Mouse (Mus musculus) liver, embryonic 15.5 days (tissue): ENCODE results near the gene Gm45808. TPM values are rescaled to one million over a fixed set of nuclear protein-coding genes. Genes with fewer than 3 reads are reported as not detected.
"Not testable (repeated sequence)": the region's sequence is repeated elsewhere in the genome, so short reads cannot be mapped to it uniquely, and the experiment has no call there.

Experiments
- ATAC-seq: fragments of 200-750 bp; cut with Nextera tagmentation; 2 replicates; pipeline ENCODE4 v1.8.0; 2017; ENCODE audit warnings: moderate number of reproducible peaks, mild to moderate bottlenecking, moderate library complexity; ENCODE audit not compliant: insufficient read depth
- H3K27ac ChIP-seq: fragments of 300-500 bp; sonication (generic); replicated peaks from 2 replicates; pipeline ENCODE4 v1.5.1; 2015; ENCODE audit warnings: mild to moderate bottlenecking, inconsistent platforms
- H3K27me3 ChIP-seq: fragments of 300-500 bp; sonication (generic); 2 replicates; pipeline ENCODE4 v1.6.1; 2015; ENCODE audit warnings: mild to moderate bottlenecking, inconsistent platforms
- H3K36me3 ChIP-seq: fragments of 300-500 bp; sonication (generic); replicated peaks from 2 replicates; pipeline ENCODE4 v1.6.1; 2015; ENCODE audit warnings: moderate library complexity, mild to moderate bottlenecking, inconsistent platforms
- H3K4me1 ChIP-seq: fragments of 300-500 bp; sonication (generic); replicated peaks from 2 replicates; pipeline ENCODE4 v1.6.1; 2015; ENCODE audit warnings: inconsistent platforms
- H3K4me2 ChIP-seq: fragments of 300-500 bp; sonication (generic); 2 replicates; pipeline ENCODE4 v1.6.1; 2015; ENCODE audit warnings: moderate library complexity, mild to moderate bottlenecking, inconsistent platforms
- H3K4me3 ChIP-seq: fragments of 300-500 bp; sonication (generic); replicated peaks from 2 replicates; pipeline ENCODE4 v1.5.1; 2015; ENCODE audit warnings: mild to moderate bottlenecking, inconsistent platforms
- H3K9ac ChIP-seq: fragments of 300-500 bp; sonication (generic); 2 replicates; pipeline ENCODE4 v1.6.1; 2015; ENCODE audit warnings: moderate library complexity, mild to moderate bottlenecking, inconsistent platforms
- H3K9me3 ChIP-seq: fragments of 300-500 bp; sonication (generic); replicated peaks from 2 replicates; pipeline ENCODE4 v1.6.1; 2016; ENCODE audit warnings: inconsistent platforms
- WGBS: fragments of 180-500 bp; shearing (Covaris S2); methylation state at CpG from one replicate; pipeline ENCODE4 v1.1.7; 2015; ENCODE audit warnings: mixed read lengths; ENCODE audit not compliant: insufficient replicate concordance; 5-methylcytosine and 5-hydroxymethylcytosine counted together
- polyA plus RNA-seq: library from polyadenylated mRNA; unstranded; fragments of >200 nt; fragmentation: Nextera tagmentation; extraction: Ambion mirVana; gene quantifications from 2 replicates; pipeline ENCODE4 v1.2.1, GENCODE M21; 2015

Gene Gm45808
- polyA plus RNA-seq, 1 experiment from 2014 or later: not detected

DNA sequence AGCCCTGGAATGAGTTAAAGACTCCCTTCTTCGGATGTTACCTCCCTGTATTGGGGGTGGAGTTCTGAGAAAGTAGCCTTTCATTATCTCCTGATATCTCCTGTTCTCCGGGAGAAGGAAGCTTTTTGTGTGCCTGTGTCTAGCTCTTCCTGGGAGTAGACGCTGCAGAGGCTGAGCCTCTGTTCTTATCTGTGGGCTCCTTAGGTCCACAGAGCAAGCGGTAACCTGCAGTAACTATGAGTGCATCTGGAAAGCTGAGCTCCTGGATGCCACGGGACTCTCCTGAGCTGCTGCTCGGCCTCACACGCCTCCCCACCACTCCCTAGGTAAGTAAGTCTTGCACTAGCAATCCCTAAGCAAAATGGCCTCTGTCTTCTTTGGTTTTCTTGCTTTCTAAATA is 453 bp downstream of the Gm45808 start:
- no peaks in the 10 kb centered on the region for H3K36me3 ChIP-seq
- 0 out of 2 replicates have a peak overlapping the region, but pooled peaks have one; percentile 10 for H3K4me2 ChIP-seq
- no peak overlapping the region for H3K27ac ChIP-seq
- H3K9me3 ChIP-seq: no peaks in the 10 kb centered on the region
- ATAC-seq: no peak
- 14% methylated on average over 7 of the region's 7 CpGs for WGBS
- peaks cover 67% of the 10 kb centered on the region for H3K4me1 ChIP-seq
- no peaks in the 10 kb centered on the region for H3K27me3 ChIP-seq
- no peak overlapping the region for H3K9ac ChIP-seq
- no peak overlapping the region for H3K4me3 ChIP-seq

DNA sequence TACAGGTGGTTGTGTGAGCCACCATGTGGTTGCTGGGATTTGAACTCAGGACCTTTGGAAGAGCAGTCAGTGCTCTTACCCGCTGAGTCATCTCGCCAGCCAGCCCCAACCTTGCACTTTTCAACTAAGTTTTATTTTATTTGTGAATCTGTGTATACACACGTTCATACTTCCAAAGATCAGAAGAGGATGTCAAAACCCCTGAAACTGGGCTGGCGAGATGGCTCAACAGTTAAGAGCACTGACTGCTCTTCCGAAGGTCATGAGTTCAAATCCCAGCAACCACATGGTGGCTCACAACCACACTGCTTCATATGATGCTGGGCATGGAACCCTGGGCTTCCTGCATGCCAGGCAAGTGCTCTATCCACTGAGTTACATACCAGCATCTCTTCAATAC is 1.6 kb downstream of the Gm45808 start:
- not testable (repeated sequence) for ATAC-seq, H3K4me3 ChIP-seq, H3K36me3 ChIP-seq, H3K9ac ChIP-seq, H3K9me3 ChIP-seq, H3K27me3 ChIP-seq, H3K4me2 ChIP-seq, H3K27ac ChIP-seq
- 83% methylated on average over 5 of the region's 5 CpGs for WGBS
- H3K4me1 ChIP-seq: peaks cover 55% of the 10 kb centered on the region

DNA sequence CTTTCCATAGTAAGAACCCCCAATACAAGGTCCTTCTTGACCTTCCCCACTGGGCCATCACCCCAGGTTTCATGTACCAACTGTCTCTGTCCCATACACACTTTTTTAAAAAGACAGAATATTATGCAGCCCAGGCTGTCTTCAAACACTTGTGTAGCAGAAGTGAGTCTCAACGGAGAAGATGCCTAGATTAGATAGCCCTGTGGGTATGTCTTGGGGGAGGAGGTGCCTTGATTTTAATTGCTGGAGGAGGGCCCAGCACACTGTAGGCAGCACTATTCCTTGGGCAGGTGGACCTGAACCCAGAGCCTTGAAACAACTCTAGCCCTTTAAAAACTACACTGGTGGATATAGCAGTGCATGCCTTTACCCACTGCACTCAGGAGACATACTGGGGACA is 4.4 kb downstream of the Gm45808 start:
- Histone ChIP-seq H3K36me3 (0 out of 2 replicates have a peak, but pooled peaks cover 6% of the 10 kb centered on the region), H3K4me2 (no peak overlapping the region), H3K27me3 (no peaks in the 10 kb centered on the region), H3K4me3 (no peak overlapping the region), H3K4me1 (peaks cover 32% of the 10 kb centered on the region), H3K27ac (no peak overlapping the region), H3K9ac (no peak overlapping the region), H3K9me3 (no peaks in the 10 kb centered on the region)
- ATAC-seq: no peak
- WGBS: 12% methylated on average over 1 of the region's 1 CpGs

DNA sequence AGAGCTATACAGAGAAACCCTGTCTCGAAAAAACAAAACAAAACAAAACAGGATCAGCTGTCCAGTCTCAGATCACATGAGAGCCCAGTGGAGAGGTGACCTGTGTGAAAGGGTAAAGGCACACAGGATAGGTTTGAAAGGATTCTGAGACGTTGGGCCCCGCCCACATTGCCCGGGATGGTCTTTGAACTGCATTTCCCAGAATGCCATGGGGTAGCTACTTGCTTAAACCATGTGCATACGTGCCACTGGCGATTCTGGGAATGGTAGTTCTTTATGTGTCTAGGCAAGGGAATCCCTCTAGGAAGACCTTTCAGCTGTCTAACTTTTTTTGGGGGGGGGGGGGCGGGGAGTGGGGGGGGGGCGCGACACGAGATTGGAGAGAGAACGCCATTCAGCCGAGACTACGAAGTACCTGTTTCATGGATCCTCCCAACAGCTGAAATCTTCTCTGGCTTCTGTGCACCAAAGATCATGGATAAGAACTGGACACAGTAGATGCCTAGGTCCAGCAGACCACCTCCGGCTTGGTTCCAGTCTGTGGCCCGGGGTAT is 5.2 kb downstream of the Gm45808 start, which contains the start of gene Tulp2:
Gene Tulp2, plus strand, starts transcription at position 504 of the 554 bp plus-strand sequence.
- Histone ChIP-seq H3K9ac (no peak within 1 kb of the TSS), H3K4me3 (no peak within 1 kb of the TSS), H3K9me3 (no peaks in the 10 kb centered on the region), H3K27ac (no peak within 1 kb of the TSS), H3K36me3 (0 out of 2 replicates have a peak, but pooled peaks cover 6% of the 10 kb centered on the region), H3K4me1 (peaks cover 32% of the 10 kb centered on the region), H3K27me3 (no peaks in the 10 kb centered on the region), H3K4me2 (no peak within 1 kb of the TSS; the same call in 1 of the 2 replicates)
- peak; percentile 51; the same call in 1 of the 2 replicates for ATAC-seq
- WGBS: 36% methylated on average over 15 of the region's 15 CpGs

DNA sequence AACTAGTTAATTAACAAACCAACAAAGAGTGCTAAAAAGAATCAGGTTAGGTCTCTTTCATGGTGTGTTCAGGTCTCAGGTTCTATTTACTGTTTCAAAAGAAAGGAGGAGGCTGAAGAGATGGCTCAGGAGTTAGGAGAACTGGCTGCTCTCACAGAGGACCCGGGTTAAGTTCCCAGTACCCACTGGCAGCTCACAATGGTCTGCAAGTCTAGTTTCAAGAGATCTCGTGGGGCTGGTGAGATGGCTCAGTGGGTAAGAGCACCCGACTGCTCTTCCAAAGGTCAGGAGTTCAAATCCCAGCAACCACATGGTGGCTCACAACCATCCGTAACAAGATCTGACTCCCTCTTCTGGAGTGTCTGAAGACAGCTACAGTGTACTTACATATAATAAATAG is 6.3 kb downstream of the Gm45808 start:
- H3K4me2 ChIP-seq, H3K4me3 ChIP-seq, H3K36me3 ChIP-seq, H3K9ac ChIP-seq, H3K27ac ChIP-seq, H3K9me3 ChIP-seq, H3K27me3 ChIP-seq, ATAC-seq: not testable (repeated sequence)
- peaks cover 36% of the 10 kb centered on the region for H3K4me1 ChIP-seq
- 66% methylated on average over 4 of the region's 4 CpGs for WGBS

DNA sequence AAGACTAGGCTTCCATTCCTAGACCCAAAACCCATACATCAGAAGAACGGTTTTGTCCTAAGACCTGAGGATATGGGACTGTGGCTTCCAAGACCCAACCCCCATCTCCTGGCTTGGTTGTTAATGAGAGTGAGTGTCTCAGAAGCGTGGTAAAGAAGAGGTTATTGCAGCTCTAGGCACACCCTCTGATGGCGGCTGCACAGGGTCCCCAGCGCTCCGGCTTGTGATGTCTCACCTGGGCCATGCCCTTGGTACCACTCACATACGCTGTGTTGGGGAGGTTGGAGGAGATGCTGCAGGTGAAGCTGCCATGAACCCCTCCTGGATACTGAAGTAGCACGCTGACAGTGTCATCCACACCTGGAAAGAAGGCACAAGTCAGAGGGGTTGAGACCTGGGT is 7.8 kb downstream of the Gm45808 start:
- H3K27me3 ChIP-seq: no peaks in the 10 kb centered on the region
- 0 out of 2 replicates have a peak, but pooled peaks cover 6% of the 10 kb centered on the region for H3K36me3 ChIP-seq
- no peak overlapping the region for H3K4me2 ChIP-seq
- H3K9ac ChIP-seq: no peak overlapping the region
- no peaks in the 10 kb centered on the region for H3K9me3 ChIP-seq
- peaks cover 44% of the 10 kb centered on the region for H3K4me1 ChIP-seq
- ATAC-seq: no peak
- no peak overlapping the region for H3K4me3 ChIP-seq
- WGBS: 82% methylated on average over 7 of the region's 7 CpGs
- H3K27ac ChIP-seq: no peak overlapping the region

DNA sequence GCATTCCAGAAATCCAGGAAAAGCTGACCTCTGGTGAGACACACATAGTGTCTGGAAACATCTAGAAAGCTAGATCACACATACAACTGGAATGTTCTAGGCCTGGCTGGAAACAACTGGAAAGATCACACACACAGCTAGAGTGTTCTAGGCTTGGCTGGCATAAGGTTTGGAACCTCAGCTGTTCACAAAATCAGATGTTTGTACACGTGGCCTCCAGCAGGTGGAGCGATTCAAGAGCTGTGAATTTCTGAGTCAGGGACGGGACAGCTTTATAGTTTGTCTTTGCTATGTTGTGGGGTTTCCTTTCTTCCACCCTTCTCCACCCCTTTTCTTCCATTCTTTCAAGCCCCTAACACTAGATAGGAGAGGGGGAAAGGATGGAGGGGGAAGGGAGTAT is 9.6 kb downstream of the Gm45808 start:
- Histone ChIP-seq H3K4me3 (no peak overlapping the region), H3K9me3 (no peaks in the 10 kb centered on the region), H3K4me1 (peaks cover 35% of the 10 kb centered on the region), H3K4me2 (no peak overlapping the region), H3K9ac (no peak overlapping the region), H3K36me3 (0 out of 2 replicates have a peak, but pooled peaks cover 6% of the 10 kb centered on the region), H3K27me3 (no peaks in the 10 kb centered on the region), H3K27ac (no peak overlapping the region)
- no peak for ATAC-seq
- 7% methylated on average over 3 of the region's 3 CpGs for WGBS

DNA sequence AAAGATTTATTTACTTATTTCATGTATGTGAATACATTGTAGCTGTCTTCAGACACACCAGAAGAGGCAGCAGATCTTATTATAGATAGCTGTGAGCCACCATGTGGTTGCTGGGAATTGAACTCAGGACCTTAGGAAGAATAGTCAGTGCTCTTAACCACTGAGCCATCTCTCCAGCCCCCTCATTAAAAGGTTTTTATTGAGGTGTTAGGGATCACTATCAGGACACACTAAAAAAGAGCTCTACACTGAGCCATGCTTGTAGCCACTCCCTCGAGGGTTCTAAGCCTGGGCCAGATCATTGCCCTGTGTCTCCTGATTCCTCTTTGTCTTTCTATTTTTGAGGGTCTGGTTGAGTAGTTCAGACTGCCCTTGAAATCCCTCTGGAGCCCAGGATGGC is 10.2 kb downstream of the Gm45808 start:
- Histone ChIP-seq H3K36me3 (0 out of 2 replicates have a peak, but pooled peaks cover 6% of the 10 kb centered on the region), H3K4me1 (peaks cover 33% of the 10 kb centered on the region), H3K27ac (no peak overlapping the region), H3K27me3 (no peaks in the 10 kb centered on the region), H3K4me2 (no peak overlapping the region), H3K9ac (no peak overlapping the region), H3K9me3 (no peaks in the 10 kb centered on the region), H3K4me3 (no peak overlapping the region)
- no peak for ATAC-seq
- WGBS: 26% methylated on average over 1 of the region's 1 CpGs

DNA sequence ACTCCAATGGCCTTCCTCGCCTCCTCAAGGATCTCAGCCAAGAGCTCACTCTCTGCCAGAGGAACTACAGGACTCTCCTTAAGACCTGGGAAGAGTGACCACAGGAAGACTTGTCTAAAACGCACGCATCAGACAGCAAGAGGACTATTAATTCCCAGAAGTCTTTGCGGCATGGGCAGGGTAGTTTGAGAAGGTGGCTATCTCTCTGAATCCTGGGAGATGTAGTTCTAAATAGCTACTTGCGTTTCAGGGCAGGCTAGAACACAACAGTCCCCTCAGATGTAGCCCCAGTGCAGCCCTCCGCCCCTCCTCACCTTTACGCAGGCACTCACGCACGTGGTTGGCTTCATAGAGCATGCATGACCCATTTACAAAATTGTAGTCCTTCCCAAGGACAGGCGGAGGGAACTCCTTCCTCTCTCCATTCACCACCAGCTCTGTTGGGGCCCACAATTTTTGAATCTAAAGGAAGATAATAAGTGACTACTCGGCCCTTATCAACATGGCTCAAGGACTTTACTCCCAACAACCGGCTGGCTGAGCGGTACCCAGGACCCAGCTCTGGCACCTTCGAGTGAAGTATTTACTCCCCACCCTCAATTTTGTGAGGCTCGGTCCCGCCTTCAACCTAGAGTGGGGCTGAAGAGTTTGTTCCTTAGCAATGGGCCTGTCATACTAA is 11.2 kb downstream of the Gm45808 start:
- H3K27ac ChIP-seq: peak overlapping the region; percentile 69
- peak overlapping the region; percentile 39; the same call in 1 of the 2 replicates for H3K9ac ChIP-seq
- H3K4me2 ChIP-seq: peak overlapping the region; percentile 62
- H3K4me3 ChIP-seq: peak overlapping the region; percentile 34
- 0 out of 2 replicates have a peak, but pooled peaks cover 6% of the 10 kb centered on the region for H3K36me3 ChIP-seq
- 42% methylated on average over 16 of the region's 16 CpGs for WGBS
- ATAC-seq: peak; percentile 59
- peaks cover 42% of the 10 kb centered on the region for H3K4me1 ChIP-seq
- H3K9me3 ChIP-seq: no peaks in the 10 kb centered on the region
- no peaks in the 10 kb centered on the region for H3K27me3 ChIP-seq

DNA sequence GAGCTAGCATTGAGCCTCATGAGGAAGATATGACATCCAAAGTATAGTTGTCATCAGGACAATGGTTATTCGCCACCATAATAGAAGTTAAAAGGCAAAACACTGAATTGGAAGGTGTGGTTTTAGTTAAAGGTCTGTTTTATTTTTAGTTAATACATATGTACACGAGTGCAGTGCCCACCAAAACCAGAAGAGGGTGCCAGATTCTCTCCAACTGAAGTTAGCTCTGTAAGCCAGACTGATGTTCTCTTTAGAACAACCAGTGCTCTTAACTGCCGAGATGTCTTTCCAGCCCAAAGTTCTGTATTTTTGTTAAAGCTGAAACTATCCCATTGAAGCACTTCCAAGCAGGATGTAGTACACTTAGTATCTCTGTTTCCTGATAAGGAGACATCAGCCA is 15.7 kb downstream of the Gm45808 start:
- no peaks in the 10 kb centered on the region for H3K9me3 ChIP-seq
- H3K9ac ChIP-seq: no peak overlapping the region
- no peak overlapping the region for H3K4me3 ChIP-seq
- WGBS: 7% methylated on average over 3 of the region's 3 CpGs
- ATAC-seq: no peak
- 0 out of 2 replicates have a peak overlapping the region, but pooled peaks have one; percentile 4 for H3K27ac ChIP-seq
- peaks cover 43% of the 10 kb centered on the region for H3K4me1 ChIP-seq
- no peak overlapping the region for H3K4me2 ChIP-seq
- H3K27me3 ChIP-seq: no peaks in the 10 kb centered on the region
- H3K36me3 ChIP-seq: no peaks in the 10 kb centered on the region

DNA sequence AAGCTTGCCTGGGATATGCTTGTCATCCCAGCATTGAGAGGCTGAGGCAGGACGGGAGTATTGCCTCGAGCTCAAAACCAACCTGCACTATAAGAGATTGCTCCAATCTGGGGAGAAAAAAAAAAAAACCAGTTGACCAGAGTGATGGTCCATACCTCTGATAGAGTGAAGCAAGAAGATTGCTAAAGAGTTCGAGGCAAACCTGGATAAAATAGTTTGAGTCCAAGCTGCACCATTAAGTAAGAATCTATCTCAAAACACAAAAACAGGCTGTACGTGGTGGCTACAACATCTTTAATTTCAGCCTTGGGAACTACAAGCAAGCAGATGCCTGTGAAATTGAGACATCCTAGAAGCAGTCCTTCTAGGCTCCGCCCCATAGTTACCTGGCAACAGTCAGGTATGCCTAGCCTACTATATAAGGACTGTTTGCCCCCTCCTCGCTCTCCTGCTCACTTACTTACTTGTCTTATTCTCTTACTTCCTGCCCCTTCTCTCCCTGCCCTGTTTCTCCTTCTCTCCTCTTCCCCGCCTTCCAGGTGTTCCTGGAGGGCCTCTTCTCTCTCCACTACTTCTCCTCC is 19.4 kb downstream of the Gm45808 start:
- Histone ChIP-seq H3K4me2 (peak overlapping the region; percentile 99), H3K4me1 (peaks cover 52% of the 10 kb centered on the region), H3K9me3 (no peaks in the 10 kb centered on the region), H3K27me3 (no peaks in the 10 kb centered on the region), H3K36me3 (peaks cover 34% of the 10 kb centered on the region), H3K9ac (peak overlapping the region; percentile 47), H3K27ac (no peak overlapping the region), H3K4me3 (peak overlapping the region; percentile 86)
- 0 out of 2 replicates have a peak, but pooled peaks have one; percentile 3 for ATAC-seq
- WGBS: 43% methylated on average over 7 of the region's 7 CpGs
